Mouse (Mus musculus): Measurements from ENCODE around the gene Coro1b. TPM values are rescaled to one million over a fixed set of nuclear protein-coding genes. Genes with fewer than 3 reads are reported as not detected.
A peak's percentile ranks its signal among the peaks of the same experiment; 100 is the strongest.
"Not testable (repeated sequence)": the region's sequence is repeated elsewhere in the genome, so short reads cannot be mapped to it uniquely, and the experiment has no call there.

The Coro1b gene
- total and polyA plus RNA-seq, 3 experiments: 179 to 265 (median 194) TPM

DNA sequence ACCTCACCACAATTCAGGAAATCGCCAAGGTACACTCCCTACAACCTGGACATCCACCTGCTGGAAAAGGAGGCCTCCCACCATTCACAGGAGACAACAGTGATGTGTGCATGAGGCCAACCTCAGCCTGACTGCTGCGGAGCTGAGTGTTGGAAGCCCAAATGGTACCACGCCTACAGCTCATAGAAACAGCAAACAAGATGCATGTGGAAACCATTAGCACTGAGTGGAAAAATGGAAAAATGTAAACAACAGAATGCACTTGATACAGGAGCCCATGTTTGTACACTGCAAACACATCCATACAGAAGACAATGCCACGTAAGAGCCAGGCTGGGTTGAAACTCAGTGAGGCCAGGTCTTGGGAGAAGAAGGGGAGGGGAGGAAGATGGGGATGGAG lies 24.0 kb upstream of the Coro1b start:
- H3K27ac ChIP-seq (ENCODE audit: insufficient read depth, low read depth): peak overlapping the region; percentile 4; the same call in 1 of the 2 replicates
- in situ Hi-C loops (cut with MboI; ENCODE audit: low pct_ligation_motif_present, low pct_unique_long_range_greater_than_20kb, low sequenced_read_pairs) (no loop called here), dilution Hi-C loops (cut with MboI; ENCODE audit: extremely low pct_ligation_motif_present, extremely low pct_unique_long_range_greater_than_20kb, low sequenced_read_pairs) (no loop called here)
- TF ChIP-seq CTCF (conservative IDR thresholded peaks at IDR 0.05 in 1 of 2, IDR thresholded peaks at IDR 0.05 in 1 of 2; ENCODE audit: low read depth in 2 of 2, low read length in 2 of 2): no peak
- no peak for TF ChIP-seq USF2 (conservative IDR thresholded peaks at IDR 0.05; ENCODE audit: low read depth, low read length)
- no peak for TF ChIP-seq ZC3H11A (IDR thresholded peaks at IDR 0.05; ENCODE audit: low read depth, low read length)
- no peak for TF ChIP-seq CHD1 (IDR thresholded peaks at IDR 0.05; ENCODE audit: low read depth, low read length)
- no peak for TF ChIP-seq NELFE (IDR thresholded peaks at IDR 0.05; ENCODE audit: low read depth, low read length)
- no peak for TF ChIP-seq ELF1 (IDR thresholded peaks at IDR 0.05; ENCODE audit: low read depth, low read length)
- TF ChIP-seq MAZ (IDR thresholded peaks at IDR 0.05; ENCODE audit: low read depth, low read length): no peak
- no peak for TF ChIP-seq NRF1 (IDR thresholded peaks at IDR 0.05; ENCODE audit: low read depth, low read length)
- TF ChIP-seq MEF2A (IDR thresholded peaks at IDR 0.05; ENCODE audit: borderline replicate concordance, low read depth, low read length): no peak
- H3K36me3 ChIP-seq (replicated peaks in 1 of 2; ENCODE audit: control insufficient read depth in 1 of 2, insufficient read depth in 1 of 2, low read length in 1 of 2): peaks cover 12 to 23% of the 10 kb centered on the region in 2 experiments
- H3K4me1 ChIP-seq (ENCODE audit: control insufficient read depth in 1 of 2, insufficient read depth in 2 of 2): peaks cover 19 to 68% of the 10 kb centered on the region in 2 experiments
- no peaks in the 10 kb centered on the region for H3K27me3 ChIP-seq (replicated peaks)
- peaks cover 26% of the 10 kb centered on the region for H3K79me2 ChIP-seq (replicated peaks; ENCODE audit: control insufficient read depth, extremely low read depth, insufficient read depth, poor library complexity, severe bottlenecking)
- H3K9me3 ChIP-seq (replicated peaks; ENCODE audit: low read length): no peaks in the 10 kb centered on the region
- DNase-seq (ENCODE audit: extremely low read depth): no peak
- no peak overlapping the region for H3K9ac ChIP-seq (ENCODE audit: insufficient read depth, low read depth)
- H3K4me2 ChIP-seq (ENCODE audit: insufficient read depth, low read depth, poor library complexity, severe bottlenecking): no peak overlapping the region
- no peak overlapping the region for H3K4me3 ChIP-seq (replicated peaks in 1 of 3; ENCODE audit: low read depth in 2 of 3, low read length in 2 of 3, poor library complexity in 1 of 3)

DNA sequence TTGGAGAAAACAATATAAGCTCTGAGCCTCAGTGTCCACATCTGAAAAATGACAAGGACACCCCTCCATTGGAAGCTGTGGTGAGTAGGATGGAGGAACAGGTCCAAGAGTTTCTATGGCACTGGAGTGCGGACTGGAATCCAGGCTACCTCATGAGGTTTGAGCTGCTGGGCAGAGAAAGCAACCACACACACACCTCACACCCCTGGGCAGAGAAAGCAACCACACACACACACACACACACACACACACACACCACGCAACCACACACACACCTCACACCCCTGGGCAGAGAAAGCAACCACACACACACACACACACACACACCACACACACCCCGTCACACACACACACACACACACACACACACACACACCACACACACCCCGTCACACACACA lies 23.2 kb upstream of the Coro1b start:
- H3K4me1 ChIP-seq (ENCODE audit: control insufficient read depth in 1 of 2, insufficient read depth in 2 of 2): peaks cover 17 to 67% of the 10 kb centered on the region in 2 experiments
- DNase-seq (ENCODE audit: extremely low read depth); H3K27me3 ChIP-seq (replicated peaks); dilution Hi-C loops (cut with MboI; ENCODE audit: extremely low pct_ligation_motif_present, extremely low pct_unique_long_range_greater_than_20kb, low sequenced_read_pairs); H3K9me3 ChIP-seq (replicated peaks; ENCODE audit: low read length): not testable (repeated sequence)
- peak overlapping the region; percentile 34 for H3K27ac ChIP-seq (ENCODE audit: insufficient read depth, low read depth)
- peaks cover 14 to 27% of the 10 kb centered on the region in 2 experiments for H3K36me3 ChIP-seq (replicated peaks in 1 of 2; ENCODE audit: control insufficient read depth in 1 of 2, insufficient read depth in 1 of 2, low read length in 1 of 2)
- peaks cover 24% of the 10 kb centered on the region for H3K79me2 ChIP-seq (replicated peaks; ENCODE audit: control insufficient read depth, extremely low read depth, insufficient read depth, poor library complexity, severe bottlenecking)
- H3K4me2 ChIP-seq (ENCODE audit: insufficient read depth, low read depth, poor library complexity, severe bottlenecking): peak overlapping the region; percentile 72
- in situ Hi-C loops (cut with MboI; ENCODE audit: low pct_ligation_motif_present, low pct_unique_long_range_greater_than_20kb, low sequenced_read_pairs): loop anchor here (5.0 kb wide), 1 partner anchor 77 kb away; the partner anchor contains the start of gene Rad9a
- H3K4me3 ChIP-seq (replicated peaks in 1 of 3; ENCODE audit: low read depth in 2 of 3, low read length in 2 of 3, poor library complexity in 1 of 3): peak overlapping the region in 2 of 3 experiments; percentile 41 to 58
- H3K9ac ChIP-seq (ENCODE audit: insufficient read depth, low read depth): peak overlapping the region; percentile 46; the same call in 1 of the 2 replicates

DNA sequence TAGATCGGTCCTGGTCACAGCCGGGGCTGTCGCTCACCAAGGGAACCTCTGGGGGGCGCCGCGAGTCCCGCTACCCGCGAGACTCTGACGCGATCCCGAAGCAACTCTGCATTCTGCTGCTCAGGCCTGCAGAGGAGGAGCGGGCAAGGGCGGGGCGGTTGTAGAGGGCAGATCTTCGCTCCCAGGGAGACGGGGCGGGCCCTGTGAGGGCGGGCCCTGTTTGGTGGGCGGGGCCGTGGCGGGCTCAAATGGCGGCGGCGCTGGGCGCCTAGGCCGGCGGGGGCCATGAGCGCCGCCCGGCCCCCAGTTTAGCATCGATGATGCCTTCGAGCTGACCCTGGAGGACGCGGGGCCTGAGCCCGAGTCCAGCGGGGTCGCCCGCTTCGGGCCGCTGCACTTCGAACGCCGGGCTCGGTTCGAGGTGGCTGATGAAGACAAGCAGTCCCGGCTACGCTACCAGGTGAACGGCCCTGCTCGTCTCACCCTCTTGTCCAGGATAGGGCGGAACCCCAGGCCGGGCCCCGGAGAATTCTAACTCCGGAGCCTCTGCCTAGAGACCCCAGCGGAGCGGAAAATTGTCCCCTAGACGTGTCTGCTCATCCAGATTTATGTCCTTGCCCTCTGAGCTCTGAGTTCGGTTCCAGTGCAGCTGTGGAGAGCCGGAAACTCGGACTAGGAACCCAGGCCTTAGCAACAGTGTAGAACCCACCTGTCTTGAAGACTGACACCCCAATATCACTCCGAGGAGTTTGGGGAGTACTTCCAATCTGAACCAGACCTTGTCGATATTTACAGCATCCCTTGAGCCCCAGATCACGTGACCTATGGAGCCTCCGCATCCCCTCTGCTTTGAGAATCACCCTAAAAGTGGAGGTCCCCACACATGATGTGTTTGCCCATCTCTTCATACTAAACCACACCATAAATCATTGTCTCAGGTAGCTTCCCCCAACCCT lies 22.4 kb upstream of the Coro1b start, which contains the start of gene Aip:
Gene Aip (minus strand): TSS at position 118 of the 956 bp plus-strand sequence.
- Histone ChIP-seq H3K9me3 (replicated peaks; ENCODE audit: low read length) (no peaks in the 10 kb centered on the region), H3K4me1 (ENCODE audit: control insufficient read depth in 1 of 2, insufficient read depth in 2 of 2) (peaks cover 14 to 67% of the 10 kb centered on the region in 2 experiments), H3K36me3 (replicated peaks in 1 of 2; ENCODE audit: control insufficient read depth in 1 of 2, insufficient read depth in 1 of 2, low read length in 1 of 2) (peaks cover 15 to 31% of the 10 kb centered on the region in 2 experiments), H3K4me2 (ENCODE audit: insufficient read depth, low read depth, poor library complexity, severe bottlenecking) (peak within 1 kb of the TSS; percentile 85), H3K27me3 (replicated peaks) (no peaks in the 10 kb centered on the region), H3K9ac (ENCODE audit: insufficient read depth, low read depth) (peak within 1 kb of the TSS; percentile 88), H3K27ac (ENCODE audit: insufficient read depth, low read depth) (peak within 1 kb of the TSS; percentile 52), H3K4me3 (replicated peaks in 1 of 3; ENCODE audit: low read depth in 2 of 3, low read length in 2 of 3, poor library complexity in 1 of 3) (peak within 1 kb of the TSS; percentile 84 to 99 (median 93)), H3K79me2 (replicated peaks; ENCODE audit: control insufficient read depth, extremely low read depth, insufficient read depth, poor library complexity, severe bottlenecking) (peaks cover 27% of the 10 kb centered on the region)
- in situ Hi-C loops (cut with MboI; ENCODE audit: low pct_ligation_motif_present, low pct_unique_long_range_greater_than_20kb, low sequenced_read_pairs) (loop anchor here (5.0 kb wide), 1 partner anchor 76 kb away; the partner anchor contains the start of gene Rad9a), dilution Hi-C loops (cut with MboI; ENCODE audit: extremely low pct_ligation_motif_present, extremely low pct_unique_long_range_greater_than_20kb, low sequenced_read_pairs) (no loop called here)
- DNase-seq (ENCODE audit: extremely low read depth): peak; percentile 98
- TF ChIP-seq SIN3A (IDR thresholded peaks at IDR 0.05; ENCODE audit: low read length): peak; percentile 93
- no peak for TF ChIP-seq GABPA (IDR thresholded peaks at IDR 0.05; ENCODE audit: insufficient replicate concordance, low read depth, low read length)
- no peak for TF ChIP-seq POLR2AphosphoS2 (IDR thresholded peaks at IDR 0.05; ENCODE audit: low read depth, low read length)
- peak; percentile 80 for TF ChIP-seq MXI1 (IDR thresholded peaks at IDR 0.05; ENCODE audit: low read depth, low read length)
- TF ChIP-seq PAX5 (IDR thresholded peaks at IDR 0.05; ENCODE audit: low read length): no peak
- no peak for TF ChIP-seq CHD1 (IDR thresholded peaks at IDR 0.05; ENCODE audit: low read depth, low read length)
- peak; percentile 89 for TF ChIP-seq USF2 (conservative IDR thresholded peaks at IDR 0.05; ENCODE audit: low read depth, low read length)
- peak; percentile 83 for TF ChIP-seq HCFC1 (IDR thresholded peaks at IDR 0.05; ENCODE audit: low read depth, low read length)
- TF ChIP-seq JUND (conservative IDR thresholded peaks at IDR 0.05; ENCODE audit: low read depth, low read length): no peak
- TF ChIP-seq TBP (conservative IDR thresholded peaks at IDR 0.05; ENCODE audit: low read depth, low read length): 0 out of 2 replicates have a peak, but pooled peaks have one; percentile 6
- TF ChIP-seq POLR2A (IDR thresholded peaks at IDR 0.05; ENCODE audit: low read depth, low read length): peak; percentile 88
- TF ChIP-seq RAD21 (IDR thresholded peaks at IDR 0.05; ENCODE audit: low read depth, low read length): peak; percentile 68
- TF ChIP-seq TCF12 (IDR thresholded peaks at IDR 0.05; ENCODE audit: low read depth, low read length): peak; percentile 70; the same call in 1 of the 2 replicates
- no peak; the same call in 1 of the 2 replicates for TF ChIP-seq MYC (IDR thresholded peaks at IDR 0.05; ENCODE audit: low read depth, low read length)
- TF ChIP-seq RCOR1 (conservative IDR thresholded peaks at IDR 0.05; ENCODE audit: low read depth, low read length): no peak
- no peak for TF ChIP-seq MAFK (IDR thresholded peaks at IDR 0.05; ENCODE audit: insufficient replicate concordance, low read length)
